Mouse (Mus musculus) G1E (cell line): ENCODE data around the gene Plpp6.

Source experiments
- CTCF ChIP-seq: IDR thresholded peaks from 2 replicates; pipeline ENCODE4 v1.5.1; 2012; ENCODE audit warnings: low read depth, low read length, inconsistent platforms, mixed read lengths
- GATA1 ChIP-seq: IDR thresholded peaks from 2 replicates; pipeline ENCODE4 v1.6.1; 2012; ENCODE audit warnings: borderline replicate concordance, low read length, inconsistent platforms, mixed read lengths
- GATA2 ChIP-seq: IDR thresholded peaks from 2 replicates; pipeline ENCODE4 v1.6.1; 2012; ENCODE audit warnings: low read depth, low read length, inconsistent platforms, borderline replicate concordance
- TAL1 ChIP-seq: conservative IDR thresholded peaks from 2 replicates; pipeline ENCODE4 v1.6.1; 2012; ENCODE audit warnings: low read depth, low read length, inconsistent platforms, mixed read lengths

- TF ChIP-seq CTCF (no peak), GATA1 (no peak), TAL1 (no peak), GATA2 (no peak)
These were observed 31.6 kb downstream of the Plpp6 start for GRCm38 (mm10) chr19:28995366-28995765.
